Mouse (Mus musculus) G1E-ER4 (cell line): Measurements from ENCODE around the gene Tor2a. TPM values are rescaled to one million over a fixed set of nuclear protein-coding genes. Genes with fewer than 3 reads are reported as not detected.

Experiments
- GATA1 ChIP-seq: IDR thresholded peaks from one replicate; pipeline ENCODE4 v1.8.0; 2012; ENCODE audit warnings: low read length, inconsistent platforms
- polyA plus RNA-seq: library from polyadenylated mRNA; stranded (reverse); fragments of >175 nt; gene quantifications from 2 replicates; pipeline ENCODE4 v1.2.3, GENCODE M21; 2012

Gene Tor2a
- polyA plus RNA-seq, 1 experiment: 37.0 TPM

GRCm38 (mm10) chr2:32772626-32773279 is 15.7 kb downstream of the Tor2a start:
- TF ChIP-seq GATA1: no peak

- no peak for TF ChIP-seq GATA1
Measured at GRCm38 (mm10) chr2:32775359-32776074, 18.5 kb downstream of the Tor2a start, which contains the start of the genes Ttc16 and Ptrh1. Gene Ttc16, minus strand, starts transcription at chr2:32775633. Gene Ptrh1, plus strand, starts transcription at chr2:32775786.

- TF ChIP-seq GATA1: no peak
Measured at GRCm38 (mm10) chr2:32776192-32776591, 19.2 kb downstream of the Tor2a start.

GRCm38 (mm10) chr2:32778081-32778480 is 21.0 kb downstream of the Tor2a start:
- no peak for TF ChIP-seq GATA1

GRCm38 (mm10) chr2:32779131-32779530 is 22.1 kb downstream of the Tor2a start:
- TF ChIP-seq GATA1: no peak

GRCm38 (mm10) chr2:32779714-32780113 is 22.7 kb downstream of the Tor2a start:
- no peak for TF ChIP-seq GATA1

DNA sequence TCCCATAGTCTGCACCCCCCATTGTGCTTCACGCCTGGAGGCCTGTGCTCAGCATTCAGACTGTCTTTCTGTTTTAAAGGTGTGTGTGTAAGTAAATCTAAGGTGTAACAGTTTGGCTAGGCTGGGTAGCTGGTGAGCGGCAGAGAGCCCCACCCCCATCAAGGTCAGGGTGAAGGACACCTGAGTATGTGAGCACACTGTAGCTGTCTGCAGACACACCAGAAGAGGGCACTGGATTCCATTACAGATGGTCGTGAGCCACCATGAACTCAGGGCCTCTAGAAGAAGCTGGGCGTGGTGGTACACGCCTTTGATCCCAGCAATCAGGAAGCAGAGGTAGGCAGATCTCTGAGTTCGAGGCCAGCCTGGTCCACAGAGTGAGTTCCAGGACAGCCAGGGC is 24.7 kb downstream of the Tor2a start:
- no peak for TF ChIP-seq GATA1

- no peak for TF ChIP-seq GATA1
Measured at GRCm38 (mm10) chr2:32784048-32784681, 27.1 kb downstream of the Tor2a start, which contains the start of gene Cfap157. Gene Cfap157, minus strand, starts transcription at chr2:32784428.

DNA sequence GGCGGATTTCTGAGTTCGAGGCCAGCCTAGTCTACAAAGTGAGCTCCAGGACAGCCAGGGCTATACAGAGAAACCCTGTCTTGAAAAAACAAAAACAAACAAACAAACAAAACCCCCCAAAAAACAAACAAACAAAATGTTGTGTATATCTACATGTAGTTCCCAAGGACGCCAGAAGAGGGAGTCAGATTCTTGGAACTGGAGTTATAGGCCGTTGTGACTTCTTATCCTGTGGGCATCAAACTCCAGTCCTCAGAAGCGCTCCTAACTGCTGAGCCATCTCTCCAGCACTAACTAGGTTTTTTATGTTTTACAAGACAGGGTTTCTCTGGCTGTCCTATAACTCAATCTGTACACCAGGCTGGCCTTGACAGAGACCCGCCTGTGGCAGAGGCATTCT is 30.1 kb downstream of the Tor2a start:
- no peak for TF ChIP-seq GATA1

DNA sequence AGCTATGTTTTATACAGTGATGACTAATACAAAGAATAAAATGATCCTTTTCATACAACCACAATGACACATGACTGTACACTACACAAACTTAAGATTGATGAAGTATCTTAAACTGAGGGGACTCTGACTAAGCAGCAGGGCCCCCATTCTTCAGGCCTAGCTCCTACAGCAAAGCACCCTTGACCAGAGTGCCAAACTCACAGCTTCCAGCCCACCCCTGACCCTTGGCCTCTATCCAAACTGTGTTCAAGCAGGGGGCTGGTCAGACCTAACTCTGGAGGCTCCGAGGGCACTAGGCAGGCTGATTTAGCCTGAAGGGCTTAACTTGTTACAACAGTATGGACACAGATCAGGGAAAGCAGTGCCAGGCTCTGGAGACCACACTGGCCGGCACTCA is 31.5 kb downstream of the Tor2a start:
- TF ChIP-seq GATA1: no peak

- TF ChIP-seq GATA1: no peak
Measured at GRCm38 (mm10) chr2:32791297-32791696, 34.3 kb downstream of the Tor2a start.

GRCm38 (mm10) chr2:32795748-32796418 is 38.8 kb downstream of the Tor2a start:
- TF ChIP-seq GATA1: no peak

DNA sequence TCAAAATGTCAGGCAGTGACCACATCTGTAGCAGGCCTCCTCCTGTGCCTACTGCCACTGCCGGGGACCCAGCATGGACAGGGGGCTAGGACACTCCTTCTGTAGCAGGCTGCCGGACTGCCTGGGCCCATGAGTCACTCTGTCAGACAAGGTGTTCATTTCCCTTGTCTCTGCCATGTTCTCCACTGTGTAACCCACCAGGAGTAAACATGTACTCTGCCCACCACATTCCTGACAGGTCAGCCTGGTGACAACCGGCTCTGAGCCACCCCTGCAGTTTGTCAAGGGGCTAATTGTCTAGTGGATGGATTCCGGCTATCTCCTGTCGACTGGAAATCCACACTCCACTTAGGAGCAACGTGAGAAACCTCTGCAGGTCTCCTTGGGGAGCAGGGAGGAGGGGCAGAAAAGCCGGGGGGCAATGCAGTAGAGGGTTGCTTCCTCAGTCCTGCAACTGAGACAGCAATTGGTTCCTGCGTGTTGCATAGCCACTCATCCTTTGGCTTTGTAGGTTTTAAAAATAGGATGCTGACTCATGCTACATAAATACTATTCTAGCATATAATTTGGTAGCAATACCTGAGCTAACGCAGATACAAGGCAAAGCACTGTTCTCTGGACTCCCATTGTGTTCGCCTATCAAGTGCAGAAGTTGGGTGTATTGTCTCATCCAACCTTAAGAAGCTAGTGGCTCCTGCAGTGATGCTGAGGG is 41.4 kb downstream of the Tor2a start:
- TF ChIP-seq GATA1: no peak

DNA sequence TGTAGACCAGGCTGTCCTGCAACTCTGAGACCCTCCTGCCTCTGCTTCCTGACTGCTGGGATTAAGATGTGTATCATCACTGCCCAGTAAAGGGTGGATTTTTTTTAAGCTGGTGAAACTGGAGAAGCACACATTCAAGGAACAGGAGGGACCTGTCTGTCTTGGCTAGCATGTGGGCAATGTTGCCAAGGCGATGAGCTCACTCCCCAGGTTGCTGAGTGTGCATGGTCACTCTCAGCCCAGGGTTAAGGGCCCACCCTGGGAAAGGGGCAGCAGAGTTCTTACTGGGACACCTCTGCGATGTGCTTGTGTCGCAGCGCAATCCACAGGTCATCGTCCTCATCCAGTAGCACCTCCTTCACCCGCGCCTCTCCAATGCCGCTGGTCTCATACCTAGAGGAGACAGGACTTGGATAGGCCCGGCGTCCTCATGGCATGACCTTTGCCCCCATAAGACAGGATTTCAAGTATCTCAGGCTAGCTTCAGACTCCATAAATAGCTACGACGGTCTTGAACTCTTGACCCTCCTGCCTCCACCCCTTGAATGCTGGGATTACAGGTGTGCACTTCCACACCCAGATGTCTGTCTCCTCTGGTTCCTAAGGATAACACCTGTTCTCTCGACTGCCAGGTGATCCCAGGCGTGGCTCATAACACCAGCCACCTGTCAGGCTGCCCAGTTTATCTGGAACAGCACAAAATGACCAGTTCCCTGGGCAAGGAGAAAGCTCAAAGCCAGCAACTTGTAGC is 52.0 kb downstream of the Tor2a start:
- TF ChIP-seq GATA1: no peak

Other genes with a start within 250 kb of the Tor2a start
- 11.4 and 12.0 TPM in 2 replicates for gene Fam102a, start 221.9 kb upstream of the Tor2a start, polyA plus RNA-seq
- 7.4 and 8.5 TPM in 2 replicates for gene Dpm2, start 186.4 kb upstream of the Tor2a start, polyA plus RNA-seq
- gene Pip5kl1, start 182.4 kb upstream of the Tor2a start, polyA plus RNA-seq: 0.36 TPM in 1 of 2 replicates, not detected in the other
- not detected in 2 replicates for gene 9430097D07Rik, start 181.6 kb upstream of the Tor2a start, polyA plus RNA-seq
- gene St6galnac4, start 170.1 kb upstream of the Tor2a start, polyA plus RNA-seq: 25.5 and 29.4 TPM in 2 replicates
- 47.5 and 58.6 TPM in 2 replicates for gene St6galnac6, start 157.5 kb upstream of the Tor2a start, polyA plus RNA-seq
- gene Ak1, start 135.5 kb upstream of the Tor2a start, polyA plus RNA-seq: 0.63 and 0.94 TPM in 2 replicates
- gene Eng, start 110.6 kb upstream of the Tor2a start, polyA plus RNA-seq: 0.31 and 0.61 TPM in 2 replicates
- gene Fpgs, start 53.1 kb upstream of the Tor2a start, polyA plus RNA-seq: 116 and 172 TPM in 2 replicates
- 76.1 and 131 TPM in 2 replicates for gene Cdk9, start 44.2 kb upstream of the Tor2a start, polyA plus RNA-seq
- gene Sh2d3c, start 36.2 kb upstream of the Tor2a start, polyA plus RNA-seq: not detected in 2 replicates
- not detected in 2 replicates for gene 6330409D20Rik, start 16.2 kb upstream of the Tor2a start, polyA plus RNA-seq
- 0.02 TPM in 1 of 2 replicates, not detected in the other for gene Ttc16, start 18.4 kb downstream of the Tor2a start, polyA plus RNA-seq
- 5.8 and 7.0 TPM in 2 replicates for gene Ptrh1, start 18.6 kb downstream of the Tor2a start, polyA plus RNA-seq
- not detected in 2 replicates for gene Cfap157, start 27.2 kb downstream of the Tor2a start, polyA plus RNA-seq
- 2.3 and 2.6 TPM in 2 replicates for gene Stxbp1, start 90.0 kb downstream of the Tor2a start, polyA plus RNA-seq
- not detected in 2 replicates for gene Fam129b, start 118.9 kb downstream of the Tor2a start, polyA plus RNA-seq
- 2,198 and 2,455 TPM in 2 replicates for gene Rpl12, start 204.3 kb downstream of the Tor2a start, polyA plus RNA-seq
- gene Lrsam1, start 204.4 kb downstream of the Tor2a start, polyA plus RNA-seq: 9.1 TPM in 2 replicates
- 36.1 and 63.5 TPM in 2 replicates for gene Slc2a8, start 224.8 kb downstream of the Tor2a start, polyA plus RNA-seq